Mouse (Mus musculus) cerebellum, adult 2 months (tissue): ENCODE data around the gene Casp8ap2.

ENCODE experiments used
- CTCF ChIP-seq: fragments of 200-500 bp; IDR thresholded peaks from 2 replicates; pipeline ENCODE4 v1.5.1; 2011; ENCODE audit warnings: low read depth, mild to moderate bottlenecking, control low read depth, low read length, moderate library complexity, borderline replicate concordance; ENCODE audit not compliant: insufficient read depth
- POLR2A ChIP-seq: fragments of 200-500 bp; IDR thresholded peaks from 2 replicates; pipeline ENCODE4 v1.6.1; 2011; ENCODE audit warnings: low read length, control low read depth, borderline replicate concordance; ENCODE audit not compliant: insufficient read depth

- TF ChIP-seq POLR2A (peak; percentile 85), CTCF (no peak)
Measured at GRCm38 (mm10) chr4:32615034-32615881, at the start of gene Casp8ap2.
